Mouse (Mus musculus): ENCODE measurements at regions not wholly inside any gene's neighbourhood (a gene's known extent, or its start where the extent isn't known, plus 50 kb on each side); places are given as distances from the start of the nearest gene placed in this dataset.

DNA sequence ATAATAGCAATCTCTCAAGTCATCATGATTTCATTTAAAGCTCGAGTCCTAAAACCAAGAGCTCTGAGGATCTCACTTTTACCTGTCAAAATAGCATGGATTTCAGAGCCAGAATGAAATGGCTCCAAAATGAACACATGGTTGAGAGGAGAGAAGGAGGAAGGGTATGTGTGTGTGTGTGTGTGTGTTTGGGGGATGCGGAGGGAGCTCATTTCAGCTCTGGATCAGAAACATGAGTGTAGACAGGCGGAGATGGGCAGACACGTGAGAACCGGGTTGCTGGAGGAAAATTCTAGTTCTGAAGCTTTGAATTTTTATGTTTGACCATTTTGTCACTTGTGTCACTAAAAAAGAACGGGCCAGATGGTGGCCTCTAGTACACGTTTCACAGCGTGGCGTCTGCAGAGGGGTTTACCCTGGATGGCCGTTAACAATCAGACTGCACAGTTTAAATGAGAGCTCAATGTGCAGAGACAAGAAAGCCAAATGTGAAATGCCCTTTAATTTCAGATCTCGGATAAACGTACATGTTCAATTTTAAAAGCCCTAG is 232.5 kb upstream of the Tbc1d5 start:
- no peak for TF ChIP-seq GATA1 (IDR thresholded peaks at IDR 0.05; ENCODE audit: borderline replicate concordance, low read length)
- TF ChIP-seq FLI1 (IDR thresholded peaks at IDR 0.05; ENCODE audit: low read length): no peak

All from megakaryocyte, embryonic 14.5 days (primary cell).